Mouse (Mus musculus): Measurements from ENCODE around the gene Olfr1133. TPM values are rescaled to one million over a fixed set of nuclear protein-coding genes. Genes with fewer than 3 reads are reported as not detected.

Olfr1133 gene
- not detected for polyA plus RNA-seq (2015; fragmentation: Illumina TruSeq; extraction: RNeasy Lipid Tissue Mini Kit (QIAGEN cat#74804); ENCODE audit: low read depth, low replicate concordance)

DNA sequence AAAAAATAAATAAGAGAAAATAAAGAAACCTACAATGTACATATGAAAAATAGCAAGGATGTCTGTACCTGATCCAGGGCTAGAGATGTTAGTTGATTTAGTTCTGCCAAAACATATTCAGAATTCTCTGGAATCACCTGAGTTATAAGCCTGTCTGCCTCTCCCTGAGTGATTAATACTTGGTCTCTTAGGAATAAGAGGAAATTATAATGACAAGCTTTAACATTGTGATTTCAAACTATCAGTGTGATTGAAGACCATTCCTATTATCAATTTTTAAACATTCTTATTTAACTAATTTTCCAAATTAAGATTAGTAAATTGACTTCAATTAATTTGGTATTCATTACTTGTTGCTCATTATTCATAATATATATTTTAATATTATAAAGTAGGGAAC is at the start of gene Olfr1133:
Gene Olfr1133 (minus strand): TSS at position 101 of the 400 bp plus-strand sequence.

GRCm38 (mm10) chr2:87693847-87694246 is 46.7 kb upstream of the Olfr1133 start, which contains the start of gene Olfr1136:
Gene Olfr1136, minus strand, starts transcription at chr2:87693947.

DNA sequence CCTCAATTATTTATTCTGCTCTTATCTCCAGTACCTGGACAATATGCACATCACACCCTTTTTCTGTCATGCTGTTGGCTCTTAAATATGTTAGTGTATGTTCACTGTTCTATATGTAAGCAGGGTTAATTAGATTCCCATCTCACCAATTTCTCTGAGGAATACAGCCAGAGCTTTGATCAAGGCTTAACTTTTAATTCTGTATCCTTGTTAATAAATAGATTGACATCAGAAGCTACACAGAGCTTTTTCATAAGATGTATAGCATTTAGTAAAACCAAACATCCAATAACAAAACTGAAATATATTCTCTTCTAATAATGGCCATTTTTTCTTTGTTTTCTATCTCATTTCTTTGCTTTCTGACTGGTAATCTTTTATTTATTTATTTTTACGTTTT is 26.4 kb upstream of the Olfr1133 start, which contains the start of gene Olfr1135:
Gene Olfr1135 (minus strand): TSS at position 101 of the 400 bp plus-strand sequence.

GRCm38 (mm10) chr2:87658360-87658759 is 11.2 kb upstream of the Olfr1133 start, which contains the start of gene Olfr1134:
Gene Olfr1134, minus strand, starts transcription at chr2:87658460.

DNA sequence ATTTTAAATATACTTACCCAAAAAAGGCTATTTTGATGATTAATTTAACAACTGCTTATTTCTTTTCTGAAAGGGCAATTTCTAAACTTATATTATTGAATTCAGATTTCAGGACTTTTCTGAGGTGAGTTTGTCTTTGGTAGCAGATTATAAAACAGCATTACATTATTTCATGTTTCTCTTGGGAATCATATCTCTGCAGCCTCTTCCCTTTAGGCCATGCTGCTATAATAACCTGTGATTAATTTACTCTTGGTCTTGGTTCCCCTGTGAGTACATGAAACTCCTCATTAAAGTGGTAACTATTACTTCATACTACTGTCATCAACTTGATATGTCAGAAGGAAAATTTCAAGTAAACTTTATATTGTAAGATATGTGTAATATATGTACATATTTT is 9.7 kb downstream of the Olfr1133 start, which contains the start of gene Olfr1132:
Gene Olfr1132 (minus strand): TSS at position 101 of the 400 bp plus-strand sequence.

DNA sequence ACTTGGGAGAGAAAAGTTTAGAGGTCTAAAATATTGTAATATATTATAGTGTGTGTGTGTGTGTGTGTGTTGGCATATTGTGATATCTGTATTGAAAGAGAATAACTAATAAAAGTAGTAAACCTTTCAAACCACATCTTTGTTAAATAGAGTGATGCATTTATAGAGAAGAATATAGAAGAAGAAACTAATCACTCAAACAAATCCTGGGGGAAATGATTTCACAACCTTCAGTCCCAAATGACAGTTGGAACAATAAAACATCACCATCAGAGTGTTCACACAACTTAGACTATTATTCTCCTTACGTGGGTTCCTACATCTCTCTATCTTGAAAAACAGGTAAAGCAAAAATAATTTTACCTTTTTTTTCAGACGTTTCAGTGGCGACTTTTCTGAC is 20.4 kb downstream of the Olfr1133 start, which contains the start of gene Olfr1131:
Gene Olfr1131 (plus strand): TSS at position 301 of the 400 bp plus-strand sequence.

GRCm38 (mm10) chr2:87605912-87606311 is 41.3 kb downstream of the Olfr1133 start, which contains the start of gene Olfr1130:
Gene Olfr1130, plus strand, starts transcription at chr2:87606212.

Other genes starting within 250 kb of the Olfr1133 start
- not detected for gene Olfr1123, start 230.7 kb downstream of the Olfr1133 start, polyA plus RNA-seq (2015; fragmentation: Illumina TruSeq; extraction: RNeasy Lipid Tissue Mini Kit (QIAGEN cat#74804); ENCODE audit: low read depth, low replicate concordance)
- not detected for gene Olfr1124, start 217.1 kb downstream of the Olfr1133 start, polyA plus RNA-seq (2015; fragmentation: Illumina TruSeq; extraction: RNeasy Lipid Tissue Mini Kit (QIAGEN cat#74804); ENCODE audit: low read depth, low replicate concordance)
- gene Olfr1126, start 193.4 kb downstream of the Olfr1133 start, polyA plus RNA-seq (2015; fragmentation: Illumina TruSeq; extraction: RNeasy Lipid Tissue Mini Kit (QIAGEN cat#74804); ENCODE audit: low read depth, low replicate concordance), result not detected
- gene Pramel7, start 150.3 kb downstream of the Olfr1133 start, polyA plus RNA-seq (2015; fragmentation: Illumina TruSeq; extraction: RNeasy Lipid Tissue Mini Kit (QIAGEN cat#74804); ENCODE audit: low read depth, low replicate concordance), result not detected
- gene Pramel6, start 140.8 kb downstream of the Olfr1133 start, polyA plus RNA-seq (2015; fragmentation: Illumina TruSeq; extraction: RNeasy Lipid Tissue Mini Kit (QIAGEN cat#74804); ENCODE audit: low read depth, low replicate concordance), result not detected
- not detected for gene Olfr153, start 115.6 kb downstream of the Olfr1133 start, polyA plus RNA-seq (2015; fragmentation: Illumina TruSeq; extraction: RNeasy Lipid Tissue Mini Kit (QIAGEN cat#74804); ENCODE audit: low read depth, low replicate concordance)
- not detected for gene Olfr1128, start 101.8 kb downstream of the Olfr1133 start, polyA plus RNA-seq (2015; fragmentation: Illumina TruSeq; extraction: RNeasy Lipid Tissue Mini Kit (QIAGEN cat#74804); ENCODE audit: low read depth, low replicate concordance)
- gene Olfr1129, start 73.5 kb downstream of the Olfr1133 start, polyA plus RNA-seq (2015; fragmentation: Illumina TruSeq; extraction: RNeasy Lipid Tissue Mini Kit (QIAGEN cat#74804); ENCODE audit: low read depth, low replicate concordance), result not detected
- gene Olfr1130, start 41.2 kb downstream of the Olfr1133 start, polyA plus RNA-seq (2015; fragmentation: Illumina TruSeq; extraction: RNeasy Lipid Tissue Mini Kit (QIAGEN cat#74804); ENCODE audit: low read depth, low replicate concordance), result not detected
- gene Olfr1131, start 20.3 kb downstream of the Olfr1133 start, polyA plus RNA-seq (2015; fragmentation: Illumina TruSeq; extraction: RNeasy Lipid Tissue Mini Kit (QIAGEN cat#74804); ENCODE audit: low read depth, low replicate concordance), result not detected
- gene Olfr1132, start 9.8 kb downstream of the Olfr1133 start, polyA plus RNA-seq (2015; fragmentation: Illumina TruSeq; extraction: RNeasy Lipid Tissue Mini Kit (QIAGEN cat#74804); ENCODE audit: low read depth, low replicate concordance), result not detected
- gene Olfr1134, start 11.1 kb upstream of the Olfr1133 start, polyA plus RNA-seq (2015; fragmentation: Illumina TruSeq; extraction: RNeasy Lipid Tissue Mini Kit (QIAGEN cat#74804); ENCODE audit: low read depth, low replicate concordance), result not detected
- not detected for gene Olfr1135, start 26.3 kb upstream of the Olfr1133 start, polyA plus RNA-seq (2015; fragmentation: Illumina TruSeq; extraction: RNeasy Lipid Tissue Mini Kit (QIAGEN cat#74804); ENCODE audit: low read depth, low replicate concordance)
- gene Olfr1136, start 46.6 kb upstream of the Olfr1133 start, polyA plus RNA-seq (2015; fragmentation: Illumina TruSeq; extraction: RNeasy Lipid Tissue Mini Kit (QIAGEN cat#74804); ENCODE audit: low read depth, low replicate concordance), result not detected
- not detected for gene Olfr1137, start 65.8 kb upstream of the Olfr1133 start, polyA plus RNA-seq (2015; fragmentation: Illumina TruSeq; extraction: RNeasy Lipid Tissue Mini Kit (QIAGEN cat#74804); ENCODE audit: low read depth, low replicate concordance)
- not detected for gene Olfr1138, start 92.6 kb upstream of the Olfr1133 start, polyA plus RNA-seq (2015; fragmentation: Illumina TruSeq; extraction: RNeasy Lipid Tissue Mini Kit (QIAGEN cat#74804); ENCODE audit: low read depth, low replicate concordance)
- not detected for gene Olfr1140, start 96.4 kb upstream of the Olfr1133 start, polyA plus RNA-seq (2015; fragmentation: Illumina TruSeq; extraction: RNeasy Lipid Tissue Mini Kit (QIAGEN cat#74804); ENCODE audit: low read depth, low replicate concordance)
- not detected for gene Olfr1141, start 106.6 kb upstream of the Olfr1133 start, polyA plus RNA-seq (2015; fragmentation: Illumina TruSeq; extraction: RNeasy Lipid Tissue Mini Kit (QIAGEN cat#74804); ENCODE audit: low read depth, low replicate concordance)
- not detected for gene Olfr152, start 132.1 kb upstream of the Olfr1133 start, polyA plus RNA-seq (2015; fragmentation: Illumina TruSeq; extraction: RNeasy Lipid Tissue Mini Kit (QIAGEN cat#74804); ENCODE audit: low read depth, low replicate concordance)
- not detected for gene Olfr1143, start 153.2 kb upstream of the Olfr1133 start, polyA plus RNA-seq (2015; fragmentation: Illumina TruSeq; extraction: RNeasy Lipid Tissue Mini Kit (QIAGEN cat#74804); ENCODE audit: low read depth, low replicate concordance)
- not detected for gene Olfr1145, start 162.4 kb upstream of the Olfr1133 start, polyA plus RNA-seq (2015; fragmentation: Illumina TruSeq; extraction: RNeasy Lipid Tissue Mini Kit (QIAGEN cat#74804); ENCODE audit: low read depth, low replicate concordance)
- gene Olfr1148, start 183.2 kb upstream of the Olfr1133 start, polyA plus RNA-seq (2015; fragmentation: Illumina TruSeq; extraction: RNeasy Lipid Tissue Mini Kit (QIAGEN cat#74804); ENCODE audit: low read depth, low replicate concordance), result not detected
- gene Olfr1150-ps1, start 196.6 kb upstream of the Olfr1133 start, polyA plus RNA-seq (2015; fragmentation: Illumina TruSeq; extraction: RNeasy Lipid Tissue Mini Kit (QIAGEN cat#74804); ENCODE audit: low read depth, low replicate concordance), result not detected
- not detected for gene Olfr1151, start 208.5 kb upstream of the Olfr1133 start, polyA plus RNA-seq (2015; fragmentation: Illumina TruSeq; extraction: RNeasy Lipid Tissue Mini Kit (QIAGEN cat#74804); ENCODE audit: low read depth, low replicate concordance)
- not detected for gene Olfr1152, start 219.1 kb upstream of the Olfr1133 start, polyA plus RNA-seq (2015; fragmentation: Illumina TruSeq; extraction: RNeasy Lipid Tissue Mini Kit (QIAGEN cat#74804); ENCODE audit: low read depth, low replicate concordance)
- not detected for gene Olfr1153, start 247.6 kb upstream of the Olfr1133 start, polyA plus RNA-seq (2015; fragmentation: Illumina TruSeq; extraction: RNeasy Lipid Tissue Mini Kit (QIAGEN cat#74804); ENCODE audit: low read depth, low replicate concordance)

Measured in brain, adult 10 weeks (tissue).